Mouse (Mus musculus): Measurements from ENCODE around the gene Dffb.
A peak's percentile ranks its signal among the peaks of the same experiment; 100 is the strongest.

- TF ChIP-seq CTCF (IDR thresholded peaks at IDR 0.05; ENCODE audit: control insufficient read depth, insufficient read depth, low read length) = peak; percentile 79
- no peak for TF ChIP-seq POLR2A (IDR thresholded peaks at IDR 0.05; ENCODE audit: borderline replicate concordance, control insufficient read depth, low read depth, low read length)
Measured at GRCm38 (mm10) chr4:154019571-154019970, 44.6 kb upstream of the Dffb start.

Data from bone marrow, adult 2 months (tissue).